Mouse (Mus musculus) testis, adult 2 months (tissue): ENCODE data around the gene Cfap73. TPM values are rescaled to one million over a fixed set of nuclear protein-coding genes. Genes with fewer than 3 reads are reported as not detected.

ENCODE experiments used
- H3K27ac ChIP-seq: fragments of 200-500 bp; 2 replicates; pipeline ENCODE4 v1.5.1; 2012; ENCODE audit warnings: low read depth, low read length; ENCODE audit not compliant: control insufficient read depth, insufficient read depth
- H3K27me3 ChIP-seq: fragments of 200-500 bp; 2 replicates; pipeline ENCODE4 v1.6.1; 2012; ENCODE audit warnings: mild to moderate bottlenecking, low read length, moderate library complexity; ENCODE audit not compliant: control insufficient read depth, insufficient read depth
- H3K36me3 ChIP-seq: fragments of 200-500 bp; 2 replicates; pipeline ENCODE4 v1.6.1; 2012; ENCODE audit warnings: mild to moderate bottlenecking, low read length; ENCODE audit not compliant: control insufficient read depth, insufficient read depth
- H3K4me1 ChIP-seq: fragments of 200-500 bp; 2 replicates; pipeline ENCODE4 v1.6.1; 2012; ENCODE audit warnings: low read length; ENCODE audit not compliant: control insufficient read depth, insufficient read depth
- H3K4me3 ChIP-seq: fragments of 200-500 bp; 2 replicates; pipeline ENCODE4 v1.5.1; 2012; ENCODE audit warnings: low read depth, mild to moderate bottlenecking, low read length, moderate library complexity, mixed read lengths; ENCODE audit not compliant: control insufficient read depth
- CTCF ChIP-seq: fragments of 200-500 bp; IDR thresholded peaks from 2 replicates; pipeline ENCODE4 v1.5.1; 2012; ENCODE audit warnings: low read depth, mild to moderate bottlenecking, inconsistent platforms, low read length, moderate library complexity; ENCODE audit not compliant: control insufficient read depth, insufficient read depth, insufficient replicate concordance
- POLR2A ChIP-seq: fragments of 200-500 bp; IDR thresholded peaks from 2 replicates; pipeline ENCODE4 v1.6.1; 2012; ENCODE audit warnings: low read depth, mild to moderate bottlenecking, inconsistent platforms, low read length, moderate library complexity; ENCODE audit not compliant: control insufficient read depth
- polyA plus RNA-seq: library from polyadenylated mRNA; depleted of rRNA; stranded (reverse); fragments of >200 nt; gene quantifications from 2 replicates; pipeline ENCODE4 v1.2.3, GENCODE M21; 2012

Cfap73 gene
- polyA plus RNA-seq, 1 experiment = 6.4 TPM

- no peaks in the 10 kb centered on the region for H3K36me3 ChIP-seq
- no peak overlapping the region for H3K4me3 ChIP-seq
- H3K27ac ChIP-seq = no peak overlapping the region
- no peaks in the 10 kb centered on the region for H3K27me3 ChIP-seq
- H3K4me1 ChIP-seq = peaks cover 21% of the 10 kb centered on the region
- TF ChIP-seq POLR2A (no peak), CTCF (no peak)
These were observed 30.5 kb downstream of the Cfap73 start for GRCm38 (mm10) chr5:120603515-120603914.

GRCm38 (mm10) chr5:120602210-120602609 is 31.8 kb downstream of the Cfap73 start:
- no peak for TF ChIP-seq CTCF
- no peak for TF ChIP-seq POLR2A
- Histone ChIP-seq H3K36me3 (no peaks in the 10 kb centered on the region), H3K4me1 (peaks cover 18% of the 10 kb centered on the region), H3K4me3 (no peak overlapping the region), H3K27ac (no peak overlapping the region), H3K27me3 (no peaks in the 10 kb centered on the region)

- no peaks in the 10 kb centered on the region for H3K36me3 ChIP-seq
- peaks cover 8% of the 10 kb centered on the region for H3K4me1 ChIP-seq
- no peaks in the 10 kb centered on the region for H3K27me3 ChIP-seq
- no peak overlapping the region for H3K27ac ChIP-seq
- H3K4me3 ChIP-seq = no peak overlapping the region
- TF ChIP-seq CTCF = peak; percentile 72; the same call in 1 of the 2 replicates
- no peak for TF ChIP-seq POLR2A
These were observed 32.9 kb downstream of the Cfap73 start for GRCm38 (mm10) chr5:120600946-120601668.

- Histone ChIP-seq H3K27ac (no peak overlapping the region), H3K4me1 (no peaks in the 10 kb centered on the region; the same call in 1 of the 2 replicates), H3K4me3 (no peak overlapping the region), H3K36me3 (no peaks in the 10 kb centered on the region), H3K27me3 (no peaks in the 10 kb centered on the region)
- TF ChIP-seq POLR2A = no peak
- TF ChIP-seq CTCF = no peak
These were observed 34.4 kb downstream of the Cfap73 start for GRCm38 (mm10) chr5:120599625-120600024.

GRCm38 (mm10) chr5:120594485-120594884 is 39.5 kb downstream of the Cfap73 start:
- no peaks in the 10 kb centered on the region for H3K36me3 ChIP-seq
- H3K4me3 ChIP-seq = no peak overlapping the region
- TF ChIP-seq CTCF (no peak), POLR2A (no peak)
- H3K4me1 ChIP-seq = peaks cover 5% of the 10 kb centered on the region
- H3K27ac ChIP-seq = no peak overlapping the region
- H3K27me3 ChIP-seq = no peaks in the 10 kb centered on the region

GRCm38 (mm10) chr5:120592141-120592540 is 41.9 kb downstream of the Cfap73 start:
- H3K27me3 ChIP-seq = no peaks in the 10 kb centered on the region
- H3K4me1 ChIP-seq = peaks cover 19% of the 10 kb centered on the region
- no peak overlapping the region for H3K27ac ChIP-seq
- no peak overlapping the region for H3K4me3 ChIP-seq
- TF ChIP-seq POLR2A = no peak
- no peak for TF ChIP-seq CTCF
- H3K36me3 ChIP-seq = no peaks in the 10 kb centered on the region

GRCm38 (mm10) chr5:120590356-120591010 is 43.6 kb downstream of the Cfap73 start:
- H3K27me3 ChIP-seq = no peaks in the 10 kb centered on the region
- no peak for TF ChIP-seq POLR2A
- TF ChIP-seq CTCF = peak; percentile 81; the same call in 1 of the 2 replicates
- H3K36me3 ChIP-seq = no peaks in the 10 kb centered on the region
- peak overlapping the region; percentile 58 for H3K4me3 ChIP-seq
- H3K4me1 ChIP-seq = peaks cover 19% of the 10 kb centered on the region
- H3K27ac ChIP-seq = no peak overlapping the region
